Mouse (Mus musculus) lung, postnatal 4 days (tissue): ENCODE data around the gene Rgs12.
A peak's percentile ranks its signal among the peaks of the same experiment; 100 is the strongest.

ENCODE experiments used
- DNase-seq, 2 experiments: peaks; one replicate each; pipeline ENCODE4 v3.0.0; 2021

The Rgs12 gene

DNA sequence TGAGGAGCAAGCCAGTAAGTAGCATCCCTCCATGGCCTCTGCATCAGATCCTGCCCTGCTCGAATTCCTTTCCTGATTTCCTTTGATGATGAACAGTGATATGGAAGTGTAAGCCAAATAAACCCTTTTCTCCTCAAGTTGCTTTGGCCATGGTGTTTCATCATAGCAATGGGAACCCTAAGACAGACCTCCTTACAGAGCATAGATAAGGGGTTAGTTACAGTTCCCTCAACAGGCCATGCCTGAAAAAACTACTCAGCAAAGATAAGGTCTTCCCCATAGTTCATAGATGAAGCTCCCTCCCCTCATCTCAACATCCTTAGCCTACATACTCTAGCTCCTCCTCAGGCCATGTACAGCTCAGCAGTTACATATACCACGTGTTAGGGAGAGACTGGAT lies 35.7 kb downstream of the Rgs12 start:
- no peak for DNase-seq

- DNase-seq = peak; percentile 63 to 84
Observed at GRCm38 (mm10) chr5:34985867-34986266, 36.6 kb downstream of the Rgs12 start.

DNA sequence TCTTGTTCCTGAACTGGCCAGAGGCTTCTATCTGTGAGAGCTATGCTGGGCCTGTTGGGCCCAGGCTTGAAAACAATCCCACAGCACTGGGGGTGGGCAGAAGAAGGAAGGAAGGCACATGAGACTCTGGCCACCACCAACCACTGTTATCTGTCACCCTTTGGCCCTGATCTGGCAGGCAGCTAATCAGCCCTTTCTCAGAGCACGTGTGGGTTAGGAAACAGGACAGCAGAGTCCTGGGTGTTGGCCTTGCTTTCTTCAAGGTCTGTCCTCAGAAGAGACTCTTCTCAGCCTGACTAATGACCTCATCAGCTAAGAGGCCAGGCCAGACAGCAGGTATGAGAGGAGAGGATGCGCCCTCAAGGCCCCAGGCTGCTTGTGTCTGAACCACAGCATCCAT lies 38.2 kb downstream of the Rgs12 start:
- no peak for DNase-seq

DNA sequence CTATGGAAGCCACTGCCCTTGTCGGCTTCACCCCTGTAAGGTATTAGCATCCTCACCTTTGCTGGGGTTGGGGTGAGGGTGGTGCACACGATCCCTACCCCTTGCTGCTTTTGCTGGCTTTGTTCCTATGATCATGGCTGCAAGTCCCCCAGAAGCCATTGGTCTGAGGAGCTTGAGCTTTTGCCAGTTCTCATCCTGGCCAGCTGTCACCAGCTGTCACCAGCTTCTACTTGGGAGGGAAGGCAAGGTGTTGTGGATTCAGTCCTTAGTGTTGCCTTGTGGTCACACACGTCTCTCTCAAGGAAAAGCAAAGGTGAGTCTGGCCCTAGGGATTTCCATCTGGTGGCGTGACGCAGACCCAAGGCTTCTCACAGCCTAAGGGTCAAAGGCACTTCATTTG lies 39.4 kb downstream of the Rgs12 start:
- peak; percentile 40 to 66 for DNase-seq

GRCm38 (mm10) chr5:34989321-34989772 lies 40.1 kb downstream of the Rgs12 start:
- DNase-seq = no peak

DNA sequence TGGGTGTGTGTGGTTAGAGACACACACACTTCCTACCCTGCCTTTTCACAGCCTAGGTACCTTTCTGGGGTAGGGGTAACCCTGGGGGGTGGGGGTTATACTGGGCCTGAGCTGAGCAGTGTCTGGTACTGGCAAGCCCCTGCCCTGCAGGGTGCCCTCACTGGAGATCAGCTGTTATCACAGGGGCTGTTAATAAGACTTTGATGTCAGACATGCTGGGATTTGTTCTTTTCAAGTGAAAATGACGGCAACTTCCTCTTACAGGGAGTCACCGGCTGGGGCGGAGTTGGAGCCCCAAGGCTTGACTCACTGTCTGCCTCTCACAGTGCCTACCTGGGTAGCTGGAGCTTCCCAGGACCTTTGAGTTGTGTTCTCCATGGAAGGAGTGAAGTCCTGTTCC lies 49.5 kb downstream of the Rgs12 start:
- no peak for DNase-seq

DNA sequence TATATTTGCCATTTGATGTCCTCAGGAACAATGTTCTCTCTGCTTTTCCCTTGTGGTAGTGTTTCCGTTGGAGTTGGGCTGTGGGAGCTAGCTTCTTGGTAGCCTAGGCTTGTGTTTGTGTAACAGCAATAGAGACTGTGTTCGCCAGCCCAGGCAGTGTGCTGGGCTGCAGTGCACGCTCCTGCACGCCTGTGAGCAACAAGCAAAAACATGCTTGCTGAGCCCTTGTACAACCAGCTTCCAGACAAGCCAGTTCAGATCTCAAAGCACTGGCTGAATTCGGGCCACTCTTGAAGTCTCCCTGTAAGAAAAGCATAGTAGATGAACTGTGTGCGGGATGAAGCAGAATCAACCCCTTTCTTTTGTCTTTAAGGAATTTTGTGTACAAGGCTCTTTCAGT lies 50.0 kb downstream of the Rgs12 start:
- no peak for DNase-seq

GRCm38 (mm10) chr5:35000323-35000722 lies 51.1 kb downstream of the Rgs12 start:
- no peak for DNase-seq

GRCm38 (mm10) chr5:35001144-35001543 lies 51.9 kb downstream of the Rgs12 start:
- DNase-seq = no peak

GRCm38 (mm10) chr5:35003611-35004162 lies 54.4 kb downstream of the Rgs12 start:
- DNase-seq = no peak

DNA sequence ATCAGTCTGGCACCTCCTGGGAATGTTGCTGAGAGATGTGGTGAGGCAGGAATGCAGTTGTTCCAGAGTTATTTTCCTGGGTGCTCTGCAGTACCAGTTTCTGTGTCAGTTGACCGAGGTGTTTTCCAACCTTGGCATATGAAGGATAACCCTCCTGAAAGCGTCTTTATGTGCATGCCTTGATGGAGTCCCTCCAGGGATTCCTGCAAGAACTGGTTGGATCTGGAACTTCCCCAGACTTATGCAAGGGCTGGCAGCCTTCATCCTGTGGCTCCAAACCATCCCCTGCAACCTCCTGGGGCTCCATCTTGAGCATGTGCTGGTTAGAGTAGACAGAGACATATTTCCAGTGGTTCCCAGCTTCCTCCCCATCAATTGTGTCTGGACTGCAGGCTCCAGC lies 55.5 kb downstream of the Rgs12 start:
- DNase-seq = no peak

- DNase-seq = no peak
Observed at GRCm38 (mm10) chr5:35005659-35006058, 56.4 kb downstream of the Rgs12 start.

DNA sequence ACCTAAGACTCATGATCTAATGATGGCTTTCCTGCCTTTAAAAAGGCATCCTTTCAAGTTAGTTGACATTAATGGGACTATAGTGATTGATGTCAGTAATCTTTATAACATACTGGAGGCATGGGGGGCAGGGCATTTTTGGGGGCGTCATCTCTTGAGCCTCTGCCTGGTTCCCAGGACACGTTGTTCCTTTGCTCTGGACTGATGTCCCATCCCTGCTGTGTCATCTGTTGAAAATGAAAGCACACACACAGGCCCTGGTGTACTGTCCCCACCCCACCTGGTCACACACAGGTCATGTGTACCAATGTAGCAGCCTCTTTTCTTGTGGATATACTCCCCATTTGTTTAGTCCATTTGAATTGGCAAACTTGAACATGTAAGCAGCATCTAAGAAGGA lies 57.4 kb downstream of the Rgs12 start:
- peak in 1 of 2 experiments; percentile 32 for DNase-seq

GRCm38 (mm10) chr5:35009163-35009562 lies 59.9 kb downstream of the Rgs12 start:
- no peak for DNase-seq

GRCm38 (mm10) chr5:35010656-35011055 lies 61.4 kb downstream of the Rgs12 start:
- DNase-seq = no peak

GRCm38 (mm10) chr5:35011156-35011923 lies 62.1 kb downstream of the Rgs12 start:
- no peak for DNase-seq

GRCm38 (mm10) chr5:35014036-35014435 lies 64.8 kb downstream of the Rgs12 start:
- no peak for DNase-seq

- no peak for DNase-seq
Observed at GRCm38 (mm10) chr5:35019673-35020300, 70.5 kb downstream of the Rgs12 start.

GRCm38 (mm10) chr5:35020410-35021241 lies 71.4 kb downstream of the Rgs12 start:
- peak in 1 of 2 experiments; percentile 35 for DNase-seq

- DNase-seq = peak; percentile 65 to 71
Observed at GRCm38 (mm10) chr5:35024975-35025374, 75.7 kb downstream of the Rgs12 start.

GRCm38 (mm10) chr5:35029303-35029702 lies 80.1 kb downstream of the Rgs12 start:
- no peak for DNase-seq

DNA sequence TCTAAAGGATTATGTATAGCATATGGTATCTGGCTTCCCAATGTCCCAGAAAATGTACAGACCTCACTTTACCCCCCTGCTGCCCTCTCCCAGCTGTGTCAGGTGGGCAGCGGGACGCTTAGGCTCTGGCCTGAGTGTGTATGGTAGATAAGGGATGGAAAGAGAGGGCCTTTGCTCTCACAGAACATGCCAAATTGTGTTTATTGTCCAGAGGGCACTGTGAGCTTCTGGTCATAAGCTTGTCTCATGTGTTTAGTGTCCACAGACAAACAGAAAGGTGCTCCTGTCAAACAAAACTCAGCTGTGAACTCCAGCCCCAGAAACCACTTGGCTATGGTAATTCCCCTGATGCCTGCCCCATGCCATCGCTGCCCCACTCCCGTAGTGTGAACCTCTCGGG lies 80.5 kb downstream of the Rgs12 start:
- DNase-seq = no peak

GRCm38 (mm10) chr5:35033068-35033467 lies 83.8 kb downstream of the Rgs12 start:
- peak; percentile 62 to 69 for DNase-seq
